Mouse (Mus musculus): ENCODE measurements around the gene Zmiz1.

GRCm38 (mm10) chr14:25511967-25512366 is 53.0 kb downstream of the Zmiz1 start:
- no peak for TF ChIP-seq CTCF (IDR thresholded peaks at IDR 0.05; ENCODE audit: control insufficient read depth, insufficient read depth, low read length)
- TF ChIP-seq POLR2A (IDR thresholded peaks at IDR 0.05; ENCODE audit: borderline replicate concordance, control insufficient read depth, low read depth, low read length): no peak
